Mouse (Mus musculus): ENCODE data around the gene Dbf4. TPM values are rescaled to one million over a fixed set of nuclear protein-coding genes. Genes with fewer than 3 reads are reported as not detected.

Dbf4 gene
- 5.0 TPM for polyA plus RNA-seq (2014; fragmentation: Illumina TruSeq; extraction: RNeasy Lipid Tissue Mini Kit (QIAGEN cat#74804); ENCODE audit: low read depth, low replicate concordance)

DNA sequence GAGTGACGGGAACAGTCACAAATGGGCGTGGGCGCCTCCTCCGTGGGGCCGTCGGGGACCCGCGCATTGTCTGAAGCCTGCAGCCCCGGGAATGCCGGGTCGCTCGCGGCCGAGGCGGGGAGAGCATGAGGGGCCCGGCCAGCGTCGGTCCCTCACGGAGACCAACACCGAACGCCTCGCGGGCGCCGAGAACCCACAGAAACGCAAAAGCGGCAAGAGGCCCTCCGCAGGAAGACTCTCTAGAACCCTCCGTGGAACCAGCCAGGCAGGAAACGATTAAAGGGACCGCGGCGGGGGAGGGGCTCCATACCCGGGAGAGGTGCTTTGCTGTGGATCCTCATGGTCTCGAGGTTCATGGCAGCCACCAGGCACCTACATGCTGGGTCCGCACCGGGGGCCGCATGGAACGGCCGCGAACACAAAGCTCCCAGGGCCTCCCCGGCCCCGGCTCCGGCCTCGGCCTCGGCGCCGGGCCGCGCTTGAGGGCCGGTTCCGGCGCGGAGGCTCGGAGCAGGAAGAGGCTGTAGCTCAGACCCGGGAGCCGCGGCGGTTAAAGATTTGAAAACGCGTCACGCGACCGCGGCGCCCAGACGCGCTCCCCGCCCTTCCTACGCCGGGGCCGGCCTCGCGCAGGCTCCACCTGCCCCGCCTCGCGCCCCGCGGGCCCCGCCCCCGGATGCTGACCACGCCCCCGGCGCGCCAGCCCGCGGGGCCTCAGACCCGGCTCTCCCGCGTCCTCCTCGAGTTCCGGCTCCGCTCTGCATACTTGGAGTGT is at the start of gene Dbf4, which contains the start of gene Slc25a40:
TSS of gene Dbf4 (minus strand) at position 560 of the 775 bp plus-strand sequence.
TSS of gene Slc25a40 (plus strand) at position 694 of the 775 bp plus-strand sequence.

DNA sequence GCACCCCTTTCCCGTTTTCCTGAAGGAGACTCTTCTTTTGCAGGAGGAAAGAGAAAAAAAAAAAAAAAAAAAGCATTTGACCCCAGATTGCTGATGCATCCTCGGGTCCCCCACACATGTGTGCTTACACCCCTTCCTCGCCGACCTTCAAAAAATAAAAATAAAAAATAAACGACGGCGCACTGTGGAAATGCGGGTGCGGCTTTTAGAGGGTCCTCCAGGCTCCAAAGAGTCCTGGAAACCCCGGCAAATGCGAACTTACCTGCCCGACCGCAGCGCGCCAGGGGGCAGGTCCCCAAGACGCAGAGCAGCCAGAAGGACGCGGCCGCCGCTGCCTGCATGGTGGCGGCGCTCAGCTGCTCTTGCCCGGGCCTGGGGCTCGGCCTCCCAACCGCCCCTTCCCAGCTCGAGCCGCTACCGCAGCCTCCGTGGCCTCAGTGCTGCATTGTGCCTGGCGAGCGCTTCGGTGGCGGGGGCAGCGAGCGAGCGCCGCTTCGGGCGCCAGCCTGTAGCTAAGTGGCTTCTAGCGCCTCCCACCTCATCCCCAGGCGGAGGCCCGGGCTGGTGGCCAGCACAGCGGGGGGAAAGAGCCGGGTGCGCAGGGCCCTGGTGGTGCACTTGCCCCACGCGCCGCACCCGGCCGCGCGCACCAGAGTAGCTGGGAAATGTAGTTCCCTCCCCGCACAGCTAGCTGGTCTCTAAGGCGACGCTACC is 54.7 kb downstream of the Dbf4 start, which contains the start of gene Adam22:
TSS of gene Adam22 (minus strand) at position 547 of the 714 bp plus-strand sequence.

Other genes with a start within 250 kb of the Dbf4 start
- gene Adam22, start 54.6 kb downstream of the Dbf4 start, polyA plus RNA-seq (2014; fragmentation: Illumina TruSeq; extraction: RNeasy Lipid Tissue Mini Kit (QIAGEN cat#74804); ENCODE audit: low read depth, low replicate concordance) = 1.2 TPM
- gene Slc25a40, start 134 bp upstream of the Dbf4 start, polyA plus RNA-seq (2014; fragmentation: Illumina TruSeq; extraction: RNeasy Lipid Tissue Mini Kit (QIAGEN cat#74804); ENCODE audit: low read depth, low replicate concordance) = 8.4 TPM
- gene Rundc3b, start 200.2 kb upstream of the Dbf4 start, polyA plus RNA-seq (2014; fragmentation: Illumina TruSeq; extraction: RNeasy Lipid Tissue Mini Kit (QIAGEN cat#74804); ENCODE audit: low read depth, low replicate concordance) = 0.87 TPM
- 8.5 TPM for gene Abcb1a, start 237.4 kb upstream of the Dbf4 start, polyA plus RNA-seq (2014; fragmentation: Illumina TruSeq; extraction: RNeasy Lipid Tissue Mini Kit (QIAGEN cat#74804); ENCODE audit: low read depth, low replicate concordance)

Measured in adipose tissue, adult 10 weeks (tissue).